Mouse (Mus musculus): ENCODE results near the gene Gstt4. TPM values are rescaled to one million over a fixed set of nuclear protein-coding genes. Genes with fewer than 3 reads are reported as not detected.

Gstt4 gene
- polyA plus RNA-seq, 1 experiment from 2014 or later, result not detected

DNA sequence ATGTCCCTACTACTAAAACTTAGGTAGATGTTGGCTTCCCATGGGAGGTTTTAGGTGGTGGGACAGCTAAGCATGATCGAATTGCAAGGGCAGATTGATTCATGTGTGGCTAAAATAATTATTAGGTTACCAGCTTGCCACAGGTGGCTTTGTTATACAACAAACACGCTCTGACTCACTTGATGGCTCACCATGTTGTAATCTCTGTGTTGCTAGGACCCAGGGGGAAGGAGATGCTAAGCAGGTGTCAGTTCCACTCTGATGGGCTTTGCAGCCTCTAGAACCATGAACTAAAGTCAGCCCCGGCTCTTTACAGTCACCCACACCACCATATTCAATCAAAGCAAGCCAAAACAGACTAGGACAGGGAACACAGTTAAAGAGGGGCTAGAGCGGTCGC is 2.5 kb downstream of the Gstt4 start:
- Histone ChIP-seq H3K27ac (no peak overlapping the region), H3K4me1 (no peaks in the 10 kb centered on the region), H3K36me3 (no peaks in the 10 kb centered on the region), H3K9ac (no peak overlapping the region), H3K4me2 (no peak overlapping the region), H3K27me3 (0 out of 2 replicates have a peak, but pooled peaks cover 4% of the 10 kb centered on the region), H3K9me3 (no peaks in the 10 kb centered on the region), H3K4me3 (no peak overlapping the region)
- WGBS, result 82% methylated on average over 5 of the region's 5 CpGs
- ATAC-seq (ENCODE audit: insufficient number of reproducible peaks, insufficient read depth, low FRiP score, low TSS enrichment, low read depth), result no peak

DNA sequence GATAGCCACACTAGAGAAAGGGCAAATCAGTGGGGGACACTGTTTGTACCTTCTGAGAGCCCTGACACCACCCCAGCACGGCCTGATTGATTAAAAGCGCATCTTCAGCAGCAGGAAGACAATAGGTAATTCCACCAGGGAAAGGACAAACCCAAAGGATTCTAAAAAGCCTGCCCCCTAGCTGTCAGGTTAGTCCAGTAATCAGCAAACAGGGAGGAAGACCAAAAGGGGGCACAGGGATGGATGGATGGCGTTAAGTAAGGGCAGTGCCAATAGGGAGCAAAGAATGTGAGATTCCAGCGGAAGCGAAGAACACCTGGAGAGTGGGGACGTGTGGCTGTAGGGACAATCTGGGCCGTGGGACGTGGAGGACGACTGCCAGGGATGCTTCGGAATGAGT is 3.7 kb downstream of the Gstt4 start:
- Histone ChIP-seq H3K4me2 (no peak overlapping the region), H3K9me3 (no peaks in the 10 kb centered on the region), H3K9ac (no peak overlapping the region), H3K36me3 (no peaks in the 10 kb centered on the region), H3K27me3 (0 out of 2 replicates have a peak, but pooled peaks cover 4% of the 10 kb centered on the region), H3K4me3 (no peak overlapping the region), H3K4me1 (no peaks in the 10 kb centered on the region), H3K27ac (no peak overlapping the region)
- 64% methylated on average over 10 of the region's 10 CpGs for WGBS
- no peak for ATAC-seq (ENCODE audit: insufficient number of reproducible peaks, insufficient read depth, low FRiP score, low TSS enrichment, low read depth)

DNA sequence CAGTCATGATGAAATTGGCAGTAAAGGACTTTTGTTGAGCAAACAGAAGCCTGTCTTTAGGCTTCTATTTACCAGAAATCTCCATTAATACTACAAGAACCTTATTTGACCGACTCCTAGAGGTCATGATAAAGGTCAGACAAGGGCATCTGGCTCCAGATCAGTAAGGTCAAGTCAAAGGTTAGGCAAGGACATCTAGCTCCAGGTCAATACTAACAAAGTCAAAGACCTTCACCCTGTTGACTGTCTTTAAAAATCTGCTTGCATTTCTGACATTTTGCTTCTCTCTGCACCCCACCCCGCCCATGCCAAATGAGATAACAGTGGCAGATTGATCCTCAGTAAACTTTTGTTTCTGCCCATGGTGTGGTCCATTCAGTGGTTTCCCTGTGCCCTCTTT is 18.1 kb downstream of the Gstt4 start:
- Histone ChIP-seq H3K9me3 (no peaks in the 10 kb centered on the region), H3K27me3 (peaks cover 2% of the 10 kb centered on the region; the same call in 1 of the 2 replicates), H3K27ac (no peak overlapping the region), H3K4me3 (no peak overlapping the region), H3K4me1 (no peaks in the 10 kb centered on the region), H3K4me2 (no peak overlapping the region), H3K9ac (no peak overlapping the region), H3K36me3 (no peaks in the 10 kb centered on the region)
- no peak for ATAC-seq (ENCODE audit: insufficient number of reproducible peaks, insufficient read depth, low FRiP score, low TSS enrichment, low read depth)
- 67% methylated on average over 2 of the region's 2 CpGs for WGBS

DNA sequence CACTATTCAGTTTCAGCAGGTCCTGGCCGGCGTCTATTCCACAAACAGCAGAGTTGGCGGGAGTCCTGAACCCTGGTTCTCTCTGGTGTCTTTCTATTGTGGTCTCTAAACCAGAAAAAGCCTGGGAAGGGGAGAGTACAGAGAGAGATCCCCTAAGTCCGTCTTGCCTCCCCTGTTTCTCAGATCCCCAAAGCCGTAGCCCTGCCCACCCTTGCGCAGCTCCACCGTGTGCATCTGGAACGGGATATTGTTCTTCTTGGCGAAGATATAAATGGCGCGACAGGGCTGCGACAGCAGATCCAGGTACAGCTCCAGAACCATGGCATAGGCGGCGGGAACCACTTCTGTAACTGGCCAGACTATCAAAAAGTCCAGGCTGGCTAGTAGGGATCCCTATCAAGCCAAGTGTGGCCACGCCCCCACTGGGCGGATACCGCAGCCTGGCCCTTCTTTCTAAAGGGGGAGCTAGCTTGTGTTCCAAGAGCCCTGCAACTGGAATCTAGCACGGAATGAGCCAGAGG is 24.1 kb downstream of the Gstt4 start, which contains the start of gene Gstt1:
TSS of gene Gstt1 (minus strand) at position 409 of the 521 bp plus-strand sequence.
- Histone ChIP-seq H3K9me3 (no peaks in the 10 kb centered on the region), H3K27ac (0 out of 2 replicates have a peak within 1 kb of the TSS, but pooled peaks have one; percentile 44), H3K4me2 (peak within 1 kb of the TSS; percentile 84), H3K4me1 (peaks cover 24% of the 10 kb centered on the region), H3K27me3 (peaks cover 9% of the 10 kb centered on the region), H3K9ac (peak within 1 kb of the TSS; percentile 73), H3K4me3 (peak within 1 kb of the TSS; percentile 52), H3K36me3 (no peaks in the 10 kb centered on the region)
- 0 out of 2 replicates have a peak, but pooled peaks have one; percentile 28 for ATAC-seq (ENCODE audit: insufficient number of reproducible peaks, insufficient read depth, low FRiP score, low TSS enrichment, low read depth)
- 2% methylated on average over 18 of the region's 18 CpGs for WGBS

DNA sequence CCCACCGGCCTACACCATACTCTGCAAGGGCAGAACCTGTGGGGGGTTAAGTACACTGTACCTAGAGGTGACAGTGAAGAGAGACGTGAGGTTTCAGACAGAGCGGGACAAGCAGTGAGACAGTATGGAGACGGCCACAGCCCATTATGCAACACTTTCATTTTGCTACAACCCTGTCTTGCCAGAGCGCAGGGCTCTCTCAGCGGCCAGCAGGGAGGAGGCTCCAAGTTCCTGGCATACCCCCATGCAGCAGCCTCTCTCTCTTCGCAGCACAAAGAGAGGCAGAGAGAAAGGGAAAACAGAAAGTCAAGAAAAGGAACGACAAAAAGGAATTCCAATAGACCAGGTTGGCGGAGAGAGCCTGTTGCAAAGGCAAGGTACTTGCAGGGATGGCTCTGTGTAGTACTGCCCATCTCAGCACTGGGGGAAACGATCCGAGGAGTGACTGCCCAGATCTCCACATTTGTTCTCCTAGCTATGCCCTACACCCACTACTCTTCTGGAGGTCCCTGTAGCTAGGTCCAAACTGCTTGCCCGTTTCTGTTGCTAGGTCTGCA is 24.6 kb downstream of the Gstt4 start:
- ATAC-seq (ENCODE audit: insufficient number of reproducible peaks, insufficient read depth, low FRiP score, low TSS enrichment, low read depth), result no peak
- Histone ChIP-seq H3K27ac (0 out of 2 replicates have a peak overlapping the region, but pooled peaks have one; percentile 44), H3K36me3 (no peaks in the 10 kb centered on the region)

DNA sequence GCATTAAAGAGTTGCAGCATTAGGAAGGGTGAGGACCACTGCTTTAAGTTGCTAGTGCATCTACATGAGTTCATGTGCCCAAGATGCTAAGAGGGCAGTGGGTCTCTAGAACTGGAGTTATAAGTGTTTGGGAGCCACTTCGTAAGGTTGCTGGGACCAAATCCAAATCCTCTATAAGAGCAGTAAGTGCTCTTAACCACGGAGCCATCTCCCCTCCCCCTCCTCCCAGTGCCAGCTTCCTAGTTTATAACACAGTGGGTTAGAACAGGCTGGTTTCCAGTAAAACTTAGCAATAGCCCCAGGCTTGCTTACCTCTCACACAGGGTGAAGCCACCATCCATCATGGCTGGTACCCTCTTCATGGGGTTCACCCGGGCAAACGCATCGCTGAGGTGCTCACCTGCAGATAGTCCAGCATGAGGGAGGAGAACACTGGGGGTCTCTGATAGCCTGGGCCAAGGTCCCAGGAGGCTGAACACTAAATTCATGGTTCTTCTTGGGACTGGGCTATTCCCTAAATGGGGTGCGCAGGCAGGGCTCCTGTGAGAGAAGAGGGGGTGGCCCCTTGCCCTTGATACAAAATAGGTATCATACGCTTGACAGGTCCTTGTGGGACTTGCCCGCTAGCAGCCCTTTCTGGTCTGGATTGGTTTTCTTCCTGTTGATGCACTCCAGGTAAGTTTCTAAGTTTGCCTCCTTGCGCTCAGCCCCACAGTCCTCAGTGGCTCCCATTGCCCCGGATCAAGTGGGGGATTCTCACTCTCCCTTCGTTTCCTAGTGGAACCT is 25.4 kb downstream of the Gstt4 start:
- Histone ChIP-seq H3K9ac (peak overlapping the region; percentile 73), H3K4me3 (peak overlapping the region; percentile 52), H3K4me2 (peak overlapping the region; percentile 84), H3K27me3 (peaks cover 9% of the 10 kb centered on the region), H3K4me1 (peaks cover 24% of the 10 kb centered on the region), H3K36me3 (no peaks in the 10 kb centered on the region), H3K27ac (no peak overlapping the region), H3K9me3 (no peaks in the 10 kb centered on the region)
- ATAC-seq (ENCODE audit: insufficient number of reproducible peaks, insufficient read depth, low FRiP score, low TSS enrichment, low read depth), result no peak
- WGBS, result 41% methylated on average over 11 of the region's 11 CpGs

More for the DNA sequence above, 24.6 kb downstream of the Gstt4 start:
- 3% methylated on average over 12 of the region's 12 CpGs for WGBS
- Histone ChIP-seq H3K4me2 (peak overlapping the region; percentile 84), H3K9ac (peak overlapping the region; percentile 73), H3K27me3 (peaks cover 9% of the 10 kb centered on the region), H3K9me3 (no peaks in the 10 kb centered on the region), H3K4me1 (peaks cover 24% of the 10 kb centered on the region), H3K4me3 (peak overlapping the region; percentile 52)

DNA sequence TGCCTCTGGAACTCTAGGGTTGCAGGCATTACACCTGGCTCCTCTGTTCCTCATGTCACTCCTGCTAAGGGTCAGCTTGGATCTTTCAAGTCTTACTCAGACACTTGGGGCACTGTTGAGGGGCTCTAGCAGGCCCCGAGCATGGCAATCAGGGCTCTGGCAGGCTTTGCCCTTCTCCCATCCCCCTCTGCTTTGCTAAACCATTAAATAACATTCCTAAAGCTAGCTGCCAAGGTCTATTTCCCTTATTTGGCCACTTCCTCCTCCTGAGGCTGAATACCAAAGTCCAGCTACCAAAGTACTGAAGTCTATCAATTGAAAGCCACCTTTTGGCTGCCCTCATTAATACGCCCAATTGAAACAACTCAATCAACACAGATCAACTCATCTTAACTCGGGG is 27.5 kb downstream of the Gstt4 start:
- Histone ChIP-seq H3K4me1 (peaks cover 27% of the 10 kb centered on the region), H3K4me3 (no peak overlapping the region), H3K9me3 (no peaks in the 10 kb centered on the region), H3K9ac (no peak overlapping the region), H3K27ac (no peak overlapping the region), H3K27me3 (peaks cover 7% of the 10 kb centered on the region), H3K36me3 (no peaks in the 10 kb centered on the region), H3K4me2 (peak overlapping the region; percentile 16; the same call in 1 of the 2 replicates)
- WGBS, result 29% methylated on average over 3 of the region's 3 CpGs
- ATAC-seq (ENCODE audit: insufficient number of reproducible peaks, insufficient read depth, low FRiP score, low TSS enrichment, low read depth), result no peak

DNA sequence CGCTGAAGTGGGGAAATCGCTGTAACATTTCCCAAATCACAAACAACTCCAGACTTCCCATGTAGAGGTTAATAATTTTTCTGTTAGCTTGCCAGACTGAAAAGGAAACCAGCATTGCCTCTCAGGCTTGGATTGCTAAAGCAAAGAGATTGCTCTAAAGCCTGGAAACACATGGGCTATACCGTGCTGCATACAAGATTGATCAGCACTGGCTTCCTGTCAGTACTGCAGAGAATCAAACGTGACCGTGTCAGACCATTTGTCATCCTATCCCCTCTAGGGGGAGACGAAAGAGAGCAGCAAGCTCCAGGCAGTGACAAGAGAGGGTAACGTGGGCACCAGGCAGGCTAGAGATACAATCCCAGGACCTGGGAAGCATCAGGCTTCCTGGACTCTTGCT is 31.6 kb downstream of the Gstt4 start:
- Histone ChIP-seq H3K36me3 (no peaks in the 10 kb centered on the region), H3K4me1 (peaks cover 16% of the 10 kb centered on the region), H3K4me3 (no peak overlapping the region), H3K4me2 (peak overlapping the region; percentile 26; the same call in 1 of the 2 replicates), H3K27me3 (0 out of 2 replicates have a peak, but pooled peaks cover 2% of the 10 kb centered on the region), H3K27ac (peak overlapping the region; percentile 76), H3K9me3 (no peaks in the 10 kb centered on the region), H3K9ac (0 out of 2 replicates have a peak overlapping the region, but pooled peaks have one; percentile 36)
- WGBS, result 9% methylated on average over 7 of the region's 7 CpGs
- ATAC-seq (ENCODE audit: insufficient number of reproducible peaks, insufficient read depth, low FRiP score, low TSS enrichment, low read depth), result no peak

DNA sequence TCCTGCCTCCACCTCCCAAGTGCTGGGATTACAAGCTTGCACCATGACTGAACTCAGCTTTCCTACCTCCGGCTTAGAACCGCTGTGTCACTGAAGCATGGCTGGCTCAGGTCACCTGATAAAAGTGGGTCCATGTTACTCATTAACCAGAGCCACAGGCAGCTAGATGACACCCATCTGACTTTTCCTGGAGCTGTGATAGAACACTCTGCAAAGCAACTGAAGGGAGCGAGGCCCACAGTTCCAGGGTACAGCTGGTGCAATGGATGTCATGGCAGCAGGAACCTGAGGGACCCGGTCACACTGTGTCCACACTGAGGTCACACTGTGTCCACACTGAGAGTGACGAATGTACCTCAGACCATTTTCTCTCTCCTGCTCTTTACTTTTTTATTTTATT is 32.5 kb downstream of the Gstt4 start:
- ATAC-seq (ENCODE audit: insufficient number of reproducible peaks, insufficient read depth, low FRiP score, low TSS enrichment, low read depth), result no peak
- Histone ChIP-seq H3K9ac (no peak overlapping the region), H3K4me1 (peaks cover 10% of the 10 kb centered on the region), H3K27ac (no peak overlapping the region), H3K36me3 (no peaks in the 10 kb centered on the region), H3K9me3 (no peaks in the 10 kb centered on the region), H3K4me3 (no peak overlapping the region), H3K27me3 (0 out of 2 replicates have a peak, but pooled peaks cover 2% of the 10 kb centered on the region), H3K4me2 (no peak overlapping the region)
- 88% methylated on average over 5 of the region's 5 CpGs for WGBS

DNA sequence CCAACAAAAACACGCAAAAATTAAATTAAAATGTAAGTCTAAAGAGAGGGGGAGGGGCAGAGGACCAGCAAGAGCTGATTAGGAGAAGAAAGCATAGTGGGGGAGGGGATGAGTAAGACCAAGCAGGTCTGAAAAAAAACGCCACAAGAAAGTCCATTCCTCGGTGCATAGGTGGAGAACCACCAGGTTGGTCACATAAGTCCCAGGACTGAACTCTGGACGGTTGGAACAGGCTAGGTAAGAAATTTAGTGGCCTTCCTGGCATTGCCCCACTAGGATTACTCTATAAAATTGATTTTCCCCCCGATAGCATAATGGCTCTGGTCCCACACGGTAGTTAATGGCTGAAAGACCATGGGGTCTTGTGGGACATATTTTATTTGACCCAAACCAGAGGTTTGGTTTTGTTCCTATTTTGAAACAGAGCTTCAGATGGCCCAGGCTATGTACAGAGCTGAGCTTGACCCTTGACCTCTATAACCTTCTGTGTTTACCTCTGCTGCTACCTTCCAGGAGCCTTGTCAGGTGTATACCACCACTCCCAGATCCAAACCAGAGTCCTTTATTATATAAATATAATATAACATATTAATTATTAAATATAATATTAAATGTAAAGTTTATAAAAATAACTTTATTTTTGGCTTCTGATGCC is 33.1 kb downstream of the Gstt4 start:
- Histone ChIP-seq H3K9ac (no peak overlapping the region), H3K9me3 (no peaks in the 10 kb centered on the region), H3K4me2 (no peak overlapping the region), H3K27me3 (0 out of 2 replicates have a peak, but pooled peaks cover 2% of the 10 kb centered on the region), H3K27ac (no peak overlapping the region), H3K4me1 (peaks cover 4% of the 10 kb centered on the region; the same call in 1 of the 2 replicates), H3K4me3 (no peak overlapping the region), H3K36me3 (no peaks in the 10 kb centered on the region)
- 75% methylated on average over 6 of the region's 6 CpGs for WGBS
- no peak for ATAC-seq (ENCODE audit: insufficient number of reproducible peaks, insufficient read depth, low FRiP score, low TSS enrichment, low read depth)

DNA sequence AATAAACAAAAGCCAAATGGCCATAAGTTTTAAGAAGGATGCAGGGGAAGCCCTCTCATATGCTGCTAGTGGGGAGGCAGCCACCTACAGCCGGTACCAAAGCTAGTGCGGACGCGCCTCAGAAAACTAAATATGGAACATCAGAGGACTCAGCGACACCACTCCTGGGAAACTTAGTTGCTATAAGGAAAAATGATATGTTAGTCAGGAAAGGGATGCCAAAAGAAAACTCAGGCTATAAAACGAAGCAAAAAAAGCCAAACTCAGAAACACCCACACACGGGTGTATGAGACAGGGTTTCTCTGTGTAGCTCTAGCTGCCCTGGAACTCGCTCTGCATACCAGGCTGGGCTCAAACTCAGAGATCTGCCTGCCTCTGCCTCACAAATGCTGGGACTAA is 34.1 kb downstream of the Gstt4 start:
- H3K27ac ChIP-seq, result no peak overlapping the region
- H3K4me2 ChIP-seq, result no peak overlapping the region
- no peaks in the 10 kb centered on the region for H3K36me3 ChIP-seq
- no peak overlapping the region for H3K4me3 ChIP-seq
- H3K9ac ChIP-seq, result no peak overlapping the region
- 92% methylated on average over 8 of the region's 8 CpGs for WGBS
- ATAC-seq (ENCODE audit: insufficient number of reproducible peaks, insufficient read depth, low FRiP score, low TSS enrichment, low read depth), result no peak
- H3K27me3 ChIP-seq, result 0 out of 2 replicates have a peak, but pooled peaks cover 2% of the 10 kb centered on the region
- peaks cover 4% of the 10 kb centered on the region; the same call in 1 of the 2 replicates for H3K4me1 ChIP-seq
- H3K9me3 ChIP-seq, result no peaks in the 10 kb centered on the region

Data from embryonic facial prominence, embryonic 13.5 days (tissue).